Mouse (Mus musculus) erythroblast, embryonic 14.5 days (primary cell): ENCODE data around the gene Phactr3. TPM values are rescaled to one million over a fixed set of nuclear protein-coding genes. Genes with fewer than 3 reads are reported as not detected.

Experiments
- H3K27me3 ChIP-seq: 2 replicates; pipeline ENCODE4 v1.6.1; 2012; ENCODE audit warnings: inconsistent platforms; ENCODE audit not compliant: control insufficient read depth
- H3K36me3 ChIP-seq: 2 replicates; pipeline ENCODE4 v1.6.1; 2012; ENCODE audit warnings: mild to moderate bottlenecking, inconsistent platforms; ENCODE audit not compliant: control insufficient read depth
- H3K4me1 ChIP-seq: 2 replicates; pipeline ENCODE4 v1.6.1; 2012; ENCODE audit warnings: inconsistent platforms; ENCODE audit not compliant: control insufficient read depth
- H3K4me3 ChIP-seq: replicated peaks from 2 replicates; pipeline ENCODE3; 2012; ENCODE audit warnings: moderate library complexity, mild to moderate bottlenecking, inconsistent platforms
- H3K9me3 ChIP-seq: 2 replicates; pipeline ENCODE4 v1.6.1; 2012; ENCODE audit warnings: low read length, inconsistent platforms, mixed read lengths; ENCODE audit not compliant: control insufficient read depth
- GATA1 ChIP-seq: IDR thresholded peaks from 2 replicates; pipeline ENCODE4 v1.6.1; 2012; ENCODE audit warnings: low read length, inconsistent platforms, mixed read lengths
- TAL1 ChIP-seq: IDR thresholded peaks from 3 replicates; pipeline ENCODE4 v1.6.1; 2012; ENCODE audit warnings: low read length, inconsistent platforms, mixed read lengths
- polyA plus RNA-seq: library from polyadenylated mRNA; stranded (reverse); fragments of >175 nt; gene quantifications from 2 replicates; pipeline ENCODE4 v1.2.3, GENCODE M21; 2012

Phactr3 gene
- polyA plus RNA-seq, 1 experiment = not detected

- TF ChIP-seq TAL1 = no peak
- no peak for TF ChIP-seq GATA1
- no peaks in the 10 kb centered on the region for H3K27me3 ChIP-seq
- H3K4me1 ChIP-seq = no peaks in the 10 kb centered on the region
- no peaks in the 10 kb centered on the region for H3K9me3 ChIP-seq
- H3K4me3 ChIP-seq = no peak overlapping the region
- H3K36me3 ChIP-seq = no peaks in the 10 kb centered on the region
Measured at GRCm38 (mm10) chr2:178238503-178238902, 119.7 kb downstream of the Phactr3 start.

- H3K36me3 ChIP-seq = no peaks in the 10 kb centered on the region
- H3K4me1 ChIP-seq = no peaks in the 10 kb centered on the region
- H3K4me3 ChIP-seq = no peak overlapping the region
- no peaks in the 10 kb centered on the region for H3K27me3 ChIP-seq
- no peak for TF ChIP-seq GATA1
- TF ChIP-seq TAL1 = no peak
- H3K9me3 ChIP-seq = no peaks in the 10 kb centered on the region
Measured at GRCm38 (mm10) chr2:178240886-178241285, 122.1 kb downstream of the Phactr3 start.

GRCm38 (mm10) chr2:178241374-178241773, 122.6 kb downstream of the Phactr3 start:
- no peaks in the 10 kb centered on the region for H3K9me3 ChIP-seq

GRCm38 (mm10) chr2:178242996-178243395, 124.2 kb downstream of the Phactr3 start:
- no peaks in the 10 kb centered on the region for H3K4me1 ChIP-seq
- no peaks in the 10 kb centered on the region for H3K36me3 ChIP-seq
- no peak for TF ChIP-seq GATA1
- TF ChIP-seq TAL1 = no peak
- H3K4me3 ChIP-seq = no peak overlapping the region
- H3K27me3 ChIP-seq = no peaks in the 10 kb centered on the region
- H3K9me3 ChIP-seq = no peaks in the 10 kb centered on the region; the same call in 1 of the 2 replicates

More at GRCm38 (mm10) chr2:178241374-178241773, 122.6 kb downstream of the Phactr3 start:
- TF ChIP-seq TAL1 = no peak
- no peak for TF ChIP-seq GATA1
- H3K27me3 ChIP-seq = no peaks in the 10 kb centered on the region
- H3K4me3 ChIP-seq = no peak overlapping the region
- no peaks in the 10 kb centered on the region for H3K36me3 ChIP-seq
- H3K4me1 ChIP-seq = no peaks in the 10 kb centered on the region

- Histone ChIP-seq H3K27me3 (no peaks in the 10 kb centered on the region), H3K36me3 (no peaks in the 10 kb centered on the region), H3K9me3 (no peaks in the 10 kb centered on the region; the same call in 1 of the 2 replicates), H3K4me3 (no peak overlapping the region), H3K4me1 (no peaks in the 10 kb centered on the region)
- TF ChIP-seq GATA1 = no peak
- no peak for TF ChIP-seq TAL1
Measured at GRCm38 (mm10) chr2:178244866-178245265, 126.1 kb downstream of the Phactr3 start.

GRCm38 (mm10) chr2:178245841-178246240, 127.1 kb downstream of the Phactr3 start:
- no peaks in the 10 kb centered on the region for H3K27me3 ChIP-seq
- H3K4me1 ChIP-seq = no peaks in the 10 kb centered on the region
- no peaks in the 10 kb centered on the region for H3K36me3 ChIP-seq
- H3K4me3 ChIP-seq = no peak overlapping the region
- TF ChIP-seq TAL1 = no peak
- no peak for TF ChIP-seq GATA1
- no peaks in the 10 kb centered on the region; the same call in 1 of the 2 replicates for H3K9me3 ChIP-seq

GRCm38 (mm10) chr2:178246767-178247166, 128.0 kb downstream of the Phactr3 start:
- H3K9me3 ChIP-seq = no peaks in the 10 kb centered on the region; the same call in 1 of the 2 replicates
- no peaks in the 10 kb centered on the region for H3K4me1 ChIP-seq
- H3K36me3 ChIP-seq = no peaks in the 10 kb centered on the region
- TF ChIP-seq GATA1 = no peak
- TF ChIP-seq TAL1 = no peak
- H3K27me3 ChIP-seq = no peaks in the 10 kb centered on the region
- H3K4me3 ChIP-seq = no peak overlapping the region

GRCm38 (mm10) chr2:178247274-178247673, 128.5 kb downstream of the Phactr3 start:
- no peaks in the 10 kb centered on the region; the same call in 1 of the 2 replicates for H3K9me3 ChIP-seq
- TF ChIP-seq GATA1 (no peak), TAL1 (no peak)
- no peaks in the 10 kb centered on the region for H3K36me3 ChIP-seq
- no peak overlapping the region for H3K4me3 ChIP-seq
- H3K27me3 ChIP-seq = no peaks in the 10 kb centered on the region
- H3K4me1 ChIP-seq = no peaks in the 10 kb centered on the region

- H3K9me3 ChIP-seq = no peaks in the 10 kb centered on the region
- no peaks in the 10 kb centered on the region for H3K27me3 ChIP-seq
- H3K36me3 ChIP-seq = no peaks in the 10 kb centered on the region
- no peak for TF ChIP-seq GATA1
- no peak for TF ChIP-seq TAL1
- no peak overlapping the region for H3K4me3 ChIP-seq
- no peaks in the 10 kb centered on the region for H3K4me1 ChIP-seq
Measured at GRCm38 (mm10) chr2:178257117-178257825, 138.5 kb downstream of the Phactr3 start.
